ENCODE assay signal across 9 mouse cellular contexts in genomic region chr4:152286183-152286582, GRCm38 (mm10). TPM values are rescaled to one million over a fixed set of nuclear protein-coding genes. Genes with fewer than 3 reads are reported as not detected.
A peak's percentile ranks its signal among the peaks of the same experiment; 100 is the strongest.
DNase-seq lines count a peak whose midpoint lies in the region; ATAC-seq and TF ChIP-seq lines count a peak whose summit lies in the region.
"Had no signal": no experiment of that assay in that cellular context is flagged by ENCODE, and none has a peak within 500 bp of the region (broad histone marks: within the 10 kb centered on the region; RNA-seq: fewer than 3 reads in every experiment).

No protein-coding gene starts in this region.

- no peak for TF ChIP-seq CTCF in stomach, postnatal 0 days (IDR thresholded peaks at IDR 0.05; ENCODE audit: low read depth)
- TF ChIP-seq CTCF in gastrocnemius, adult 2 months (IDR thresholded peaks at IDR 0.05): no peak

- H3K9me3 ChIP-seq in liver, embryonic 13.5 days (replicated peaks): no peaks in the 10 kb centered on the region
- no peaks in the 10 kb centered on the region for H3K9me3 ChIP-seq in stomach, postnatal 0 days (ENCODE audit: control insufficient read depth, low read length)

- H3K4me1 ChIP-seq in liver, embryonic 13.5 days (replicated peaks): peaks cover 19% of the 10 kb centered on the region
- no peaks in the 10 kb centered on the region; the same call in 1 of the 2 replicates for H3K4me1 ChIP-seq in stomach, postnatal 0 days (replicated peaks; ENCODE audit: control insufficient read depth, insufficient read depth)

- peak overlapping the region; percentile 48 for H3K4me2 ChIP-seq in liver, embryonic 13.5 days
- peak overlapping the region; percentile 34 for H3K4me2 ChIP-seq in stomach, postnatal 0 days (replicated peaks; ENCODE audit: low read depth)

- intact Hi-C loops in gastrocnemius, adult 2 months (cut with DNase I): no loop called here

- H3K9ac ChIP-seq in liver, embryonic 13.5 days: no peak overlapping the region
- no peak overlapping the region for H3K9ac ChIP-seq in stomach, postnatal 0 days (ENCODE audit: low read length)

- H3K36me3 ChIP-seq in liver, embryonic 13.5 days: no peaks in the 10 kb centered on the region
- H3K36me3 ChIP-seq in stomach, postnatal 0 days (ENCODE audit: control insufficient read depth, insufficient read depth, low read length): no peaks in the 10 kb centered on the region

- 3% methylated on average over 32 of the region's 32 CpGs for WGBS in liver, embryonic 13.5 days (ENCODE audit: insufficient replicate concordance)
- 3% methylated on average over 30 of the region's 32 CpGs for WGBS in stomach, postnatal 0 days

- no peak for TF ChIP-seq EP300 in stomach, postnatal 0 days (optimal IDR thresholded peaks at IDR 0.05)

- ATAC-seq in liver, embryonic 13.5 days (ENCODE audit: low read depth): 0 out of 2 replicates have a peak, but pooled peaks have one; percentile 19
- ATAC-seq in stomach, postnatal 0 days (ENCODE audit: low FRiP score, low TSS enrichment): no peak

- peak; percentile 52 for DNase-seq in embryo, embryonic 10 days (ENCODE audit: low spot score)
- no peak for DNase-seq in embryo, embryonic 9.5 days (ENCODE audit: extremely low spot score)
- DNase-seq in thymus, postnatal 14 days: peak; percentile 13
- DNase-seq in thymus, postnatal 0 days (ENCODE audit: low spot score): no peak
- no peak for DNase-seq in liver, embryonic 13.5 days
- no peak for DNase-seq in stomach, postnatal 0 days (ENCODE audit: low spot score)
- DNase-seq in gastrocnemius, adult 2 months: no peak
- no peak for DNase-seq in adrenal gland, postnatal 10 days

- H3K4me3 ChIP-seq in liver, embryonic 13.5 days (replicated peaks): peak overlapping the region; percentile 13
- H3K4me3 ChIP-seq in stomach, postnatal 0 days (ENCODE audit: low read depth, low read length): 0 out of 2 replicates have a peak overlapping the region, but pooled peaks have one; percentile 6
- no peak overlapping the region for H3K4me3 ChIP-seq in gastrocnemius, adult 2 months

- no peak overlapping the region for H3K27ac ChIP-seq in liver, embryonic 13.5 days
- no peak overlapping the region for H3K27ac ChIP-seq in stomach, postnatal 0 days (replicated peaks)
- no peak overlapping the region for H3K27ac ChIP-seq in gastrocnemius, adult 2 months

- peaks cover 91% of the 10 kb centered on the region for H3K27me3 ChIP-seq in liver, embryonic 13.5 days
- peaks cover 25% of the 10 kb centered on the region; the same call in 1 of the 2 replicates for H3K27me3 ChIP-seq in stomach, postnatal 0 days (ENCODE audit: control insufficient read depth, insufficient read depth, low read length)

RNA-seq across cellular contexts. Expression of gene Hes3, which starts 5.3 kb away (rescaled TPM):
- 0.07 TPM in 1 of 2 replicates, not detected in the other for polyA plus RNA-seq in thymus, postnatal 0 days (2015; fragmentation: Nextera tagmentation; extraction: Ambion mirVana)
- not detected in 2 replicates for polyA plus RNA-seq in liver, embryonic 13.5 days (2015; fragmentation: Nextera tagmentation; extraction: Ambion mirVana)
- not detected in 2 replicates for polyA plus RNA-seq in stomach, postnatal 0 days (2015; fragmentation: Nextera tagmentation; extraction: Ambion mirVana)
- not detected for total RNA-seq in gastrocnemius, adult 2 months (2021)
- total RNA-seq in adrenal gland, postnatal 10 days (2021): not detected
- polyA plus RNA-seq: C2C12 had no signal

RNA-seq across cellular contexts. Expression of gene Icmt, which starts 10.8 kb away (rescaled TPM):
- 19.2 and 19.7 TPM in 2 replicates for polyA plus RNA-seq in thymus, postnatal 0 days (2015; fragmentation: Nextera tagmentation; extraction: Ambion mirVana)
- 7.9 and 8.6 TPM in 2 replicates for polyA plus RNA-seq in liver, embryonic 13.5 days (2015; fragmentation: Nextera tagmentation; extraction: Ambion mirVana)
- polyA plus RNA-seq in stomach, postnatal 0 days (2015; fragmentation: Nextera tagmentation; extraction: Ambion mirVana): 9.6 and 10.2 TPM in 2 replicates
- 10 to 100 TPM; 18.1 to 19.3 TPM for total RNA-seq in gastrocnemius, adult 2 months (2021)
- 10 to 100 TPM; 30.4 to 31.6 TPM for total RNA-seq in adrenal gland, postnatal 10 days (2021)

RNA-seq across cellular contexts. Expression of gene Gpr153, which starts 12.2 kb away (rescaled TPM):
- 1.2 and 1.4 TPM in 2 replicates for polyA plus RNA-seq in thymus, postnatal 0 days (2015; fragmentation: Nextera tagmentation; extraction: Ambion mirVana)
- polyA plus RNA-seq in liver, embryonic 13.5 days (2015; fragmentation: Nextera tagmentation; extraction: Ambion mirVana): 0.81 and 0.82 TPM in 2 replicates
- 6.9 and 8.4 TPM in 2 replicates for polyA plus RNA-seq in stomach, postnatal 0 days (2015; fragmentation: Nextera tagmentation; extraction: Ambion mirVana)
- total RNA-seq in gastrocnemius, adult 2 months (2021): 1 to 10 TPM; 3.4 to 7.3 TPM
- 10 to 100 TPM; 11.2 to 11.8 TPM for total RNA-seq in adrenal gland, postnatal 10 days (2021)

RNA-seq across cellular contexts. Expression of gene Rnf207, which starts 32.6 kb away (rescaled TPM):
- 0.09 TPM in 1 of 2 replicates, not detected in the other for polyA plus RNA-seq in thymus, postnatal 0 days (2015; fragmentation: Nextera tagmentation; extraction: Ambion mirVana)
- polyA plus RNA-seq in liver, embryonic 13.5 days (2015; fragmentation: Nextera tagmentation; extraction: Ambion mirVana): 0.27 and 0.31 TPM in 2 replicates
- 0.40 and 0.46 TPM in 2 replicates for polyA plus RNA-seq in stomach, postnatal 0 days (2015; fragmentation: Nextera tagmentation; extraction: Ambion mirVana)
- not detected for total RNA-seq in gastrocnemius, adult 2 months (2021)
- total RNA-seq in adrenal gland, postnatal 10 days (2021): under 1 TPM in 1 of 2 experiments, not detected in 1; 0.70 TPM

RNA-seq across cellular contexts. Expression of gene Rpl22, which starts 39.4 kb away (rescaled TPM):
- 557 and 592 TPM in 2 replicates for polyA plus RNA-seq in thymus, postnatal 0 days (2015; fragmentation: Nextera tagmentation; extraction: Ambion mirVana)
- polyA plus RNA-seq in liver, embryonic 13.5 days (2015; fragmentation: Nextera tagmentation; extraction: Ambion mirVana): 353 and 381 TPM in 2 replicates
- polyA plus RNA-seq in stomach, postnatal 0 days (2015; fragmentation: Nextera tagmentation; extraction: Ambion mirVana): 351 and 372 TPM in 2 replicates
- 100 to 1,000 TPM; 235 to 261 TPM for total RNA-seq in gastrocnemius, adult 2 months (2021)
- 100 to 1,000 TPM; 484 to 487 TPM for total RNA-seq in adrenal gland, postnatal 10 days (2021)

Comparison
In these comparisons a context has a peak if more than half of its experiments do, and no peak if none do; other contexts are left out.
1. DNase-seq: peak in embryo, embryonic 10 days (single experiment) and thymus, postnatal 14 days (single experiment); none in embryo, embryonic 9.5 days (single experiment), thymus, postnatal 0 days (single experiment), liver, embryonic 13.5 days (single experiment), stomach, postnatal 0 days (single experiment), gastrocnemius, adult 2 months (single experiment) and adrenal gland, postnatal 10 days (single experiment).